Comparison of ENCODE assay signal across 9 mouse cellular contexts in the genomic region with DNA sequence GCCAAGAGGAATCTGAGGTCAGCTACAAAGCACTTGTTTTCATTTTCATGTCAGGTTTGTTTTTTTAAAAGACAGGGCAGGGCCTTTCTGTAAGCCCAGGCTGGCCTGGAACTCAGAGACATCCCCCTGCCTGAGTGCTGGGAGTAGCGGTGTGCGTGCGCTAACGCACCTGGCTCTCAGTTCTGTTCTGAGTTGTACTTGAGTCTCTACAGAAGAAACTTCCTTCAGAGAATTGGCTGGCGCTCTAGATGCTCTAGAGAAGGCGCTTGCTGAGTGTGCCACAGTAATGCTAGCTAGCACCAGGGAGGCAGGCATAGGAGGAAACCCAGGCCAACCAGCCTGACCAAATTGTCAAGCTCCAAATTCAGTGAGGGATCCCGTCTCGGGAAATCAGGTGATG. TPM values are rescaled to one million over a fixed set of nuclear protein-coding genes. Genes with fewer than 3 reads are reported as not detected.
DNase-seq lines count a peak whose midpoint lies in the region; ATAC-seq and TF ChIP-seq lines count a peak whose summit lies in the region.
"Had no signal": no experiment of that assay in that cellular context is flagged by ENCODE, and none has a peak within 500 bp of the region (broad histone marks: within the 10 kb centered on the region; RNA-seq: fewer than 3 reads in every experiment).

No protein-coding gene starts in this region.

- no peak overlapping the region for H3K4me3 ChIP-seq in cerebellum, adult 2 months (replicated peaks; ENCODE audit: insufficient read depth, low read depth, low read length)
- no peak overlapping the region for H3K4me3 ChIP-seq in kidney, postnatal 0 days (replicated peaks; ENCODE audit: low read depth, low read length)
- no peak overlapping the region for H3K4me3 ChIP-seq in ES-Bruce4 (ENCODE audit: low read depth, low read length)

- H3K27ac ChIP-seq in cerebellum, adult 2 months (ENCODE audit: insufficient read depth, low read length): peak overlapping the region; percentile 89
- peak overlapping the region; percentile 50; the same call in 1 of the 2 replicates for H3K27ac ChIP-seq in kidney, postnatal 0 days
- peak overlapping the region; percentile 6; the same call in 1 of the 2 replicates for H3K27ac ChIP-seq in ES-Bruce4 (ENCODE audit: insufficient read depth, low read length)

- no peak overlapping the region for H3K9ac ChIP-seq in kidney, postnatal 0 days (ENCODE audit: low read depth, low read length)
- no peak overlapping the region for H3K9ac ChIP-seq in ES-Bruce4 (ENCODE audit: low read depth, poor library complexity, severe bottlenecking)

- peak; percentile 56 to 57 for DNase-seq in cerebellum, adult 2 months
- no peak for DNase-seq in cerebellum, adult 8-10 months
- DNase-seq in kidney, postnatal 0 days (ENCODE audit: low spot score): no peak
- no peak for DNase-seq in kidney, adult 18-20 months
- peak; percentile 39 for DNase-seq in naive thymus-derived CD4-positive, alpha-beta T cell, adult 2 months (ENCODE audit: low read depth)
- no peak for DNase-seq in left cerebral cortex, adult 9 months (ENCODE audit: low spot score in 2 of 2)
- DNase-seq: right cerebral cortex, postnatal 14 days had no signal

- no peak for TF ChIP-seq CTCF in cerebellum, adult 2 months (IDR thresholded peaks at IDR 0.05; ENCODE audit: borderline replicate concordance, insufficient read depth, low read depth, low read length)
- TF ChIP-seq CTCF in kidney, postnatal 0 days (IDR thresholded peaks at IDR 0.05; ENCODE audit: low read depth): no peak
- TF ChIP-seq CTCF in ES-Bruce4 (IDR thresholded peaks at IDR 0.05; ENCODE audit: low read depth, low read length): no peak

- no peaks in the 10 kb centered on the region for H3K27me3 ChIP-seq in cerebellum, adult 2 months (ENCODE audit: control insufficient read depth, insufficient read depth, low read length)
- H3K27me3 ChIP-seq in kidney, postnatal 0 days (ENCODE audit: insufficient read depth, low read length): no peaks in the 10 kb centered on the region
- no peaks in the 10 kb centered on the region for H3K27me3 ChIP-seq in ES-Bruce4 (ENCODE audit: control insufficient read depth, insufficient read depth, low read length, poor library complexity, severe bottlenecking)

- no peaks in the 10 kb centered on the region for H3K9me3 ChIP-seq in kidney, postnatal 0 days (replicated peaks; ENCODE audit: low read length)
- peaks cover 5% of the 10 kb centered on the region; the same call in 1 of the 2 replicates for H3K9me3 ChIP-seq in ES-Bruce4 (replicated peaks; ENCODE audit: control insufficient read depth, insufficient read depth, low read length, poor library complexity, severe bottlenecking)

- 0 out of 2 replicates have a peak, but pooled peaks cover 8% of the 10 kb centered on the region for H3K36me3 ChIP-seq in kidney, postnatal 0 days (ENCODE audit: insufficient read depth, low read length)
- no peaks in the 10 kb centered on the region for H3K36me3 ChIP-seq in ES-Bruce4 (ENCODE audit: control insufficient read depth, insufficient read depth, low read length, poor library complexity, severe bottlenecking)

- ATAC-seq in kidney, postnatal 0 days (replicated peaks; ENCODE audit: low FRiP score, low read depth): no peak
- no peak for ATAC-seq in inflammation-experienced regulatory T-cells, adult 6 months

- no peak for TF ChIP-seq EP300 in ES-Bruce4 (IDR thresholded peaks at IDR 0.05; ENCODE audit: insufficient read depth, low read depth, low read length)

- no peak for TF ChIP-seq POLR2A in cerebellum, adult 2 months (IDR thresholded peaks at IDR 0.05; ENCODE audit: borderline replicate concordance, insufficient read depth, low read length)
- TF ChIP-seq POLR2A in ES-Bruce4 (IDR thresholded peaks at IDR 0.05; ENCODE audit: insufficient read depth, low read length): no peak

- peaks cover 56% of the 10 kb centered on the region for H3K4me1 ChIP-seq in cerebellum, adult 2 months (ENCODE audit: control insufficient read depth, insufficient read depth, low read length)
- H3K4me1 ChIP-seq in kidney, postnatal 0 days (replicated peaks; ENCODE audit: insufficient read depth, low read length): peaks cover 30% of the 10 kb centered on the region
- peaks cover 24% of the 10 kb centered on the region for H3K4me1 ChIP-seq in ES-Bruce4 (ENCODE audit: control insufficient read depth, insufficient read depth, low read length)

- no peak overlapping the region for H3K4me2 ChIP-seq in kidney, postnatal 0 days (ENCODE audit: low read length)

- 36% methylated on average over 8 of the region's 8 CpGs for WGBS in cerebellum, adult 2 months
- 80% methylated on average over 8 of the region's 8 CpGs for WGBS in kidney, postnatal 0 days

RNA-seq across cellular contexts. Expression of a gene that starts 52.9 kb away (rescaled TPM):
- polyA plus RNA-seq in cerebellum, adult 2 months (2012; rRNA removed): 310 and 320 TPM in 2 replicates
- polyA plus RNA-seq in kidney, postnatal 0 days (2015; fragmentation: Nextera tagmentation; extraction: Ambion mirVana): 12.3 and 14.0 TPM in 2 replicates
- 77.7 and 84.7 TPM in 2 replicates for polyA plus RNA-seq in ES-Bruce4 (2011; ENCODE audit: insufficient read depth, insufficient read length, low read depth, missing spikeins)
- polyA plus RNA-seq in inflammation-experienced regulatory T-cells, adult 6 months (2017; shearing (Covaris generic)): 100 to 1,000 TPM in 2 of 3 experiments, 10 to 100 TPM in 1; 86.1 to 123 (median 103) TPM

Comparison
In these comparisons a context has a peak if more than half of its experiments do, and no peak if none do; other contexts are left out.
1. DNase-seq: peak in cerebellum, adult 2 months (2 of 2) and naive thymus-derived CD4-positive, alpha-beta T cell, adult 2 months (single experiment); none in cerebellum, adult 8-10 months (single experiment), kidney, postnatal 0 days (single experiment), kidney, adult 18-20 months (single experiment) and left cerebral cortex, adult 9 months (0 of 2).
2. H3K27ac ChIP-seq: peak in every context shown above with its lines; median percentile 89 in cerebellum, adult 2 months; 50 in kidney, postnatal 0 days; 6 in ES-Bruce4.